In genomic region chr10:96628100-96628912, GRCm38 (mm10) we compare ENCODE assay signal across 11 mouse cellular contexts. TPM values are rescaled to one million over a fixed set of nuclear protein-coding genes. Genes with fewer than 3 reads are reported as not detected.
DNase-seq lines count a peak whose midpoint lies in the region; ATAC-seq lines count a peak whose summit lies in the region.
"Had no signal": no experiment of that assay in that cellular context is flagged by ENCODE, and none has a peak within 500 bp of the region (broad histone marks: within the 10 kb centered on the region; RNA-seq: fewer than 3 reads in every experiment).

No protein-coding gene starts in this region.

- 75% methylated on average over 16 of the region's 16 CpGs for WGBS in neural tube, embryonic 15.5 days

- H3K9me3 ChIP-seq in megakaryocyte, embryonic 14.5 days = no peaks in the 10 kb centered on the region
- no peaks in the 10 kb centered on the region for H3K9me3 ChIP-seq in neural tube, embryonic 15.5 days (replicated peaks)
- H3K9me3 ChIP-seq: limb, embryonic 12.5 days had no signal

- DNase-seq in gastrocnemius, postnatal 14 days = peak; percentile 8
- DNase-seq in gastrocnemius, postnatal 4 days (ENCODE audit: low spot score in 2 of 2) = no peak
- peak; percentile 72 for DNase-seq in cerebellum, adult 11-12 months
- no peak for DNase-seq in frontal cortex, postnatal 25 days (ENCODE audit: low spot score in 2 of 2)
- DNase-seq in testis, postnatal 14 days (ENCODE audit: low spot score) = no peak
- DNase-seq: kidney, adult 18-20 months; lung, postnatal 14 days had no signal

- peak overlapping the region; percentile 3 for H3K4me3 ChIP-seq in megakaryocyte, embryonic 14.5 days (replicated peaks)
- no peak overlapping the region for H3K4me3 ChIP-seq in neural tube, embryonic 15.5 days (replicated peaks)
- H3K4me3 ChIP-seq: limb, embryonic 12.5 days had no signal

- H3K27me3 ChIP-seq in megakaryocyte, embryonic 14.5 days (replicated peaks) = no peaks in the 10 kb centered on the region
- no peaks in the 10 kb centered on the region for H3K27me3 ChIP-seq in neural tube, embryonic 15.5 days (replicated peaks)
- H3K27me3 ChIP-seq: limb, embryonic 12.5 days had no signal

- peaks cover 31% of the 10 kb centered on the region for H3K36me3 ChIP-seq in megakaryocyte, embryonic 14.5 days (replicated peaks; ENCODE audit: low read length)
- H3K36me3 ChIP-seq in neural tube, embryonic 15.5 days = no peaks in the 10 kb centered on the region

- H3K9ac ChIP-seq in neural tube, embryonic 15.5 days (replicated peaks) = no peak overlapping the region
- H3K9ac ChIP-seq: limb, embryonic 12.5 days had no signal

- no peak overlapping the region for H3K27ac ChIP-seq in neural tube, embryonic 15.5 days (replicated peaks)
- H3K27ac ChIP-seq: limb, embryonic 12.5 days had no signal

- H3K4me1 ChIP-seq in megakaryocyte, embryonic 14.5 days = peaks cover 30% of the 10 kb centered on the region
- H3K4me1 ChIP-seq in neural tube, embryonic 15.5 days = peaks cover 46% of the 10 kb centered on the region

- intact Hi-C loops in gastrocnemius, postnatal 14 days (cut with DNase I; ENCODE audit: low total_unique reads) = no loop called here

- H3K4me2 ChIP-seq in neural tube, embryonic 15.5 days = no peak overlapping the region
- H3K4me2 ChIP-seq: limb, embryonic 12.5 days had no signal

- peak; percentile 44 for ATAC-seq in CD4-positive, CD25-positive, alpha-beta regulatory T cell, adult 4 months
- no peak for ATAC-seq in neural tube, embryonic 15.5 days (ENCODE audit: low FRiP score)

RNA-seq across cellular contexts. Expression of gene Btg1, which starts 11.5 kb away (rescaled TPM):
- total RNA-seq in gastrocnemius, postnatal 14 days (2021) = 10 to 100 TPM; 27.3 to 31.1 TPM
- total RNA-seq in gastrocnemius, postnatal 4 days (2021) = 10 to 100 TPM; 65.8 to 67.8 TPM
- polyA plus RNA-seq in CD4-positive, CD25-positive, alpha-beta regulatory T cell, adult 4 months (2017; shearing (Covaris generic)) = 100 to 1,000 TPM; 220 to 247 TPM
- 29.6 and 36.7 TPM in 2 replicates for polyA plus RNA-seq in megakaryocyte, embryonic 14.5 days (2012; ENCODE audit: insufficient read depth, low replicate concordance)
- polyA plus RNA-seq in neural tube, embryonic 15.5 days (2015; fragmentation: Nextera tagmentation; extraction: Ambion mirVana) = 36.2 and 41.6 TPM in 2 replicates

Comparison
In these comparisons a context has a peak if more than half of its experiments do, and no peak if none do; other contexts are left out.
1. DNase-seq: peak in gastrocnemius, postnatal 14 days (single experiment) and cerebellum, adult 11-12 months (single experiment); none in gastrocnemius, postnatal 4 days (0 of 2), frontal cortex, postnatal 25 days (0 of 2) and testis, postnatal 14 days (single experiment).